Mouse (Mus musculus): ENCODE data around the gene Enpp4. TPM values are rescaled to one million over a fixed set of nuclear protein-coding genes. Genes with fewer than 3 reads are reported as not detected.

Gene Enpp4
- total RNA-seq, 2 experiments from 2014 or later = 26.2 to 26.4 TPM

GRCm38 (mm10) chr17:44091512-44091911 lies 14.1 kb downstream of the Enpp4 start:
- no peak for DNase-seq

- DNase-seq = peak in 1 of 2 experiments; percentile 25
Observed at GRCm38 (mm10) chr17:44090916-44091315, 14.7 kb downstream of the Enpp4 start.

GRCm38 (mm10) chr17:44088226-44088625 lies 17.4 kb downstream of the Enpp4 start:
- DNase-seq = no peak

GRCm38 (mm10) chr17:44083156-44083555 lies 22.5 kb downstream of the Enpp4 start:
- DNase-seq = no peak

GRCm38 (mm10) chr17:44078631-44079350 lies 26.8 kb downstream of the Enpp4 start, which contains the start of gene Enpp5:
Gene Enpp5, plus strand, starts transcription at chr17:44078813.
- DNase-seq = peak; percentile 87 to 91

- DNase-seq = no peak
Observed at GRCm38 (mm10) chr17:44077843-44078160, 27.8 kb downstream of the Enpp4 start.

- DNase-seq = peak; percentile 22 to 29
Observed at GRCm38 (mm10) chr17:44077146-44077842, 28.3 kb downstream of the Enpp4 start.

GRCm38 (mm10) chr17:44076051-44076680 lies 29.4 kb downstream of the Enpp4 start:
- DNase-seq = peak; percentile 48 to 70

- DNase-seq = peak in 1 of 2 experiments; percentile 41
Observed at GRCm38 (mm10) chr17:44075601-44076000, 30.0 kb downstream of the Enpp4 start.

- DNase-seq = no peak
Observed at GRCm38 (mm10) chr17:44071680-44072079, 33.9 kb downstream of the Enpp4 start.

GRCm38 (mm10) chr17:44068876-44069275 lies 36.7 kb downstream of the Enpp4 start:
- DNase-seq = no peak

GRCm38 (mm10) chr17:44061289-44061890 lies 44.2 kb downstream of the Enpp4 start:
- no peak for DNase-seq

GRCm38 (mm10) chr17:44060781-44061180 lies 44.8 kb downstream of the Enpp4 start:
- DNase-seq = no peak

GRCm38 (mm10) chr17:44058145-44058544 lies 47.5 kb downstream of the Enpp4 start:
- no peak for DNase-seq

GRCm38 (mm10) chr17:44057123-44057522 lies 48.5 kb downstream of the Enpp4 start:
- no peak for DNase-seq

- peak in 1 of 2 experiments; percentile 53 for DNase-seq
Observed at GRCm38 (mm10) chr17:44053427-44053826, 52.2 kb downstream of the Enpp4 start.

Other genes starting within 250 kb of the Enpp4 start
- 10 to 100 TPM; 15.6 to 17.7 TPM for gene Enpp5, start 27.0 kb downstream of the Enpp4 start, total RNA-seq (2021)
- 100 to 1,000 TPM; 141 to 144 TPM for gene Clic5, start 82.8 kb upstream of the Enpp4 start, total RNA-seq (2021)

Measured in heart, adult 18-20 months (tissue).